ENCODE assay signal across 10 mouse cellular contexts in genomic region chr2:150741405-150741804, GRCm38 (mm10). TPM values are rescaled to one million over a fixed set of nuclear protein-coding genes. Genes with fewer than 3 reads are reported as not detected.
DNase-seq lines count a peak whose midpoint lies in the region; ATAC-seq and TF ChIP-seq lines count a peak whose summit lies in the region.
"Had no signal": no experiment of that assay in that cellular context is flagged by ENCODE, and none has a peak within 500 bp of the region (broad histone marks: within the 10 kb centered on the region; RNA-seq: fewer than 3 reads in every experiment).

No protein-coding gene starts in this region.

- H3K27me3 ChIP-seq in heart, postnatal 0 days (ENCODE audit: control insufficient read depth, insufficient read depth, low read length) = no peaks in the 10 kb centered on the region
- H3K27me3 ChIP-seq: liver, embryonic 15.5 days had no signal

- H3K4me3 ChIP-seq in heart, postnatal 0 days (ENCODE audit: low read depth, low read length) = no peak overlapping the region
- H3K4me3 ChIP-seq: liver, embryonic 15.5 days had no signal

- no peak for TF ChIP-seq EP300 in heart, postnatal 0 days (IDR thresholded peaks at IDR 0.05; ENCODE audit: low read depth)

- ATAC-seq in heart, postnatal 0 days (ENCODE audit: insufficient read depth, low read depth) = no peak
- ATAC-seq in megakaryocyte progenitor cell, adult 5-6 weeks (replicated peaks; ENCODE audit: poor library complexity) = peak; percentile 81

- no peak overlapping the region for H3K27ac ChIP-seq in heart, postnatal 0 days (ENCODE audit: low read depth)
- H3K27ac ChIP-seq: liver, embryonic 15.5 days had no signal

- TF ChIP-seq CTCF in heart, postnatal 0 days (IDR thresholded peaks at IDR 0.05; ENCODE audit: low read depth) = peak; percentile 43

- H3K36me3 ChIP-seq in heart, postnatal 0 days (replicated peaks; ENCODE audit: control insufficient read depth, insufficient read depth, low read length) = no peaks in the 10 kb centered on the region
- H3K36me3 ChIP-seq: liver, embryonic 15.5 days had no signal

- no peak overlapping the region for H3K9ac ChIP-seq in heart, postnatal 0 days (replicated peaks; ENCODE audit: low read depth, low read length)
- H3K9ac ChIP-seq: liver, embryonic 15.5 days had no signal

- DNase-seq in heart, postnatal 0 days (ENCODE audit: low spot score) = no peak
- DNase-seq in heart, postnatal 4 days = no peak
- peak; percentile 44 for DNase-seq in CD4-positive, CD25-positive, alpha-beta regulatory T cell, adult 2 months (ENCODE audit: low read depth, low spot score)
- peak; percentile 65 for DNase-seq in adipocyte (ENCODE audit: low spot score)
- DNase-seq in frontal cortex, postnatal 25 days (ENCODE audit: low spot score in 2 of 2) = no peak
- no peak for DNase-seq in heart, postnatal 36 days
- DNase-seq in gastrocnemius, postnatal 14 days = no peak
- DNase-seq: kidney, adult 18-20 months had no signal

- no peaks in the 10 kb centered on the region for H3K9me3 ChIP-seq in heart, postnatal 0 days (replicated peaks; ENCODE audit: control insufficient read depth, low read length)
- H3K9me3 ChIP-seq: liver, embryonic 15.5 days had no signal

- H3K4me2 ChIP-seq in heart, postnatal 0 days (ENCODE audit: low read depth, low read length) = no peak overlapping the region
- H3K4me2 ChIP-seq: liver, embryonic 15.5 days had no signal

- WGBS in heart, postnatal 0 days = 41% methylated on average over 4 of the region's 4 CpGs

- intact Hi-C loops in heart, postnatal 36 days (cut with DNase I) = no loop called here
- intact Hi-C loops in gastrocnemius, postnatal 14 days (cut with DNase I; ENCODE audit: low total_unique reads) = no loop called here

- no peaks in the 10 kb centered on the region for H3K4me1 ChIP-seq in heart, postnatal 0 days (ENCODE audit: control insufficient read depth, insufficient read depth)
- H3K4me1 ChIP-seq: liver, embryonic 15.5 days had no signal

RNA-seq across cellular contexts. Expression of gene Entpd6, which starts 7.4 kb away (rescaled TPM):
- 16.9 and 25.8 TPM in 2 replicates for total RNA-seq in heart, postnatal 0 days (2014; rRNA removed; ENCODE audit: low replicate concordance)
- polyA plus RNA-seq in heart, postnatal 0 days (2015; fragmentation: Nextera tagmentation; extraction: Ambion mirVana) = 17.3 and 17.4 TPM in 2 replicates
- 10 to 100 TPM; 16.9 to 18.0 TPM for total RNA-seq in heart, postnatal 4 days (2021)
- total RNA-seq in megakaryocyte progenitor cell, adult 5-6 weeks (2015) = 11.5 and 11.8 TPM in 2 replicates
- 13.3 and 18.0 TPM in 2 replicates for total RNA-seq in megakaryocyte progenitor cell, adult 5-6 weeks (2017)
- total RNA-seq in heart, postnatal 36 days (2021) = 10 to 100 TPM; 14.3 to 16.0 TPM
- total RNA-seq in gastrocnemius, postnatal 14 days (2021) = 1 to 10 TPM; 5.5 to 6.6 TPM

RNA-seq across cellular contexts. Expression of gene Pygb, which starts 45.1 kb away (rescaled TPM):
- total RNA-seq in heart, postnatal 0 days (2014; rRNA removed; ENCODE audit: low replicate concordance) = 489 and 581 TPM in 2 replicates
- polyA plus RNA-seq in heart, postnatal 0 days (2015; fragmentation: Nextera tagmentation; extraction: Ambion mirVana) = 255 and 282 TPM in 2 replicates
- total RNA-seq in heart, postnatal 4 days (2021) = 100 to 1,000 TPM; 344 to 352 TPM
- 8.5 and 8.7 TPM in 2 replicates for total RNA-seq in megakaryocyte progenitor cell, adult 5-6 weeks (2015)
- total RNA-seq in megakaryocyte progenitor cell, adult 5-6 weeks (2017) = 24.0 and 33.9 TPM in 2 replicates
- 100 to 1,000 TPM; 559 to 572 TPM for total RNA-seq in heart, postnatal 36 days (2021)
- total RNA-seq in gastrocnemius, postnatal 14 days (2021) = 10 to 100 TPM; 10.6 to 12.3 TPM

RNA-seq across cellular contexts. Expression of gene Vsx1, which starts 52.2 kb away (rescaled TPM):
- total RNA-seq in heart, postnatal 0 days (2014; rRNA removed; ENCODE audit: low replicate concordance) = not detected in 2 replicates
- not detected in 2 replicates for polyA plus RNA-seq in heart, postnatal 0 days (2015; fragmentation: Nextera tagmentation; extraction: Ambion mirVana)
- total RNA-seq in heart, postnatal 4 days (2021) = not detected
- total RNA-seq in megakaryocyte progenitor cell, adult 5-6 weeks (2015) = not detected in 2 replicates
- not detected in 2 replicates for total RNA-seq in megakaryocyte progenitor cell, adult 5-6 weeks (2017)
- total RNA-seq in heart, postnatal 36 days (2021) = not detected
- total RNA-seq in gastrocnemius, postnatal 14 days (2021) = not detected
- polyA plus RNA-seq: liver, embryonic 15.5 days had no signal

Comparison
In these comparisons a context has a peak if more than half of its experiments do, and no peak if none do; other contexts are left out.
1. DNase-seq: peak in CD4-positive, CD25-positive, alpha-beta regulatory T cell, adult 2 months (single experiment) and adipocyte (single experiment); none in heart, postnatal 0 days (single experiment), heart, postnatal 4 days (single experiment), frontal cortex, postnatal 25 days (0 of 2), heart, postnatal 36 days (0 of 2) and gastrocnemius, postnatal 14 days (single experiment).
2. RNA of gene Pygb, which starts 45.1 kb away (total RNA-seq): 489 to 581 TPM in heart, postnatal 0 days, 559 to 572 TPM in heart, postnatal 36 days and 344 to 352 TPM in heart, postnatal 4 days; 8.5 to 33.9 TPM in megakaryocyte progenitor cell, adult 5-6 weeks and 10.6 to 12.3 TPM in gastrocnemius, postnatal 14 days; every median in the first group is over 4 times any median in the second.